Mouse (Mus musculus) erythroid progenitor cell, adult 5-6 weeks (primary cell): ENCODE measurements around the gene Srgn. TPM values are rescaled to one million over a fixed set of nuclear protein-coding genes. Genes with fewer than 3 reads are reported as not detected.

Experiments
- ATAC-seq: replicated peaks from 2 replicates; pipeline ENCODE4 v1.8.0; 2016; ENCODE audit warnings: moderate number of reproducible peaks, mild to moderate bottlenecking, moderate TSS enrichment, inconsistent platforms; ENCODE audit not compliant: poor library complexity, low FRiP score, severe bottlenecking
- total RNA-seq, 2 experiments: library from RNA; stranded (forward) in 1 of 2; stranded (reverse) in 1 of 2; fragments of 150-400 nt in 1 of 2; fragments of 186-747, 209-891 nt in 1 of 2; gene quantifications; 2 replicates each; pipeline versions ENCODE4 v1.2.3 to v1.2.4; 2015 to 2017; ENCODE audit warnings: low replicate concordance in 2 of 2

Gene Srgn
- total RNA-seq (2015; ENCODE audit: low replicate concordance) (532 and 556 TPM in 2 replicates), total RNA-seq (2017; ENCODE audit: low replicate concordance) (147 and 262 TPM in 2 replicates)

DNA sequence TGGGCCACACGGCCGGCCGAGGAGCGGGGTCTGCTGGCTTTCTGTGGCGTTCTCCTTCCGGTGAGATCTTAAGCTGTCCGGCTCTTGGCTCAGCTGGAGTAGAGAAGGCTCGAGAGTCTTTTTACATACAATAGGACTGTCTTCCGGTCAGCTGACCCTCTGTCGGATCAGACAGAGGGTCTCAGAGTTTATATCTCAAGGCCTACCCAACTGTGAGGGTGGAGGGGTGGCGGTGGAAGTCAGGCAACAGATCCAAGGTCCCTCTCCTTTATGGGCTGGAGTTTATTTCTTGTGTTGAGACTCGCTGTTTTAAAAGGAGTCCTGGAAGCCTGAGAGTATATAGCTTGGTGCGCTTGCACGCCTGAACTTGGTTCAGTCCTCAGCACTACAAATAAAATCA, at the start of gene Srgn:
TSS of gene Srgn (minus strand) at position 101 of the 400 bp plus-strand sequence.
- no peak for ATAC-seq

DNA sequence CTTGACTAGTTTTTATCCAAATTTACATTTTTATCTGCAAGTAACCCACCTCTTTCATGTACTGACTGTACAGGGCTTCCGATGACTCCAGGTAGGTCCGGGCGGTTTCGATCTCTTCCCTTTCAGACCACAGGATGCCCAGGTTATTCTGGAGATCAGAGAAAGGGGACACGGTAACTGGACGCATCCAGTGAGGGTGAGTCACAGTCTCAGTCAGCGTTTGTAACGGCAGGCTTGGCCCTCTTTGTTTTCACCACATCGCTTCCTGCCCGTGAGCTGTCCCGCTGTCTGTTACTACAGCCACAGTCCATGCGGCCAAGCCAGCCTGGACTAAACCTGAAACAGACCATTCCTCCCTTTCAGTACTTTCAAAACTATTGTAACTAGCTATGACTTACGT, 47.8 kb upstream of the Srgn start:
- no peak for ATAC-seq

DNA sequence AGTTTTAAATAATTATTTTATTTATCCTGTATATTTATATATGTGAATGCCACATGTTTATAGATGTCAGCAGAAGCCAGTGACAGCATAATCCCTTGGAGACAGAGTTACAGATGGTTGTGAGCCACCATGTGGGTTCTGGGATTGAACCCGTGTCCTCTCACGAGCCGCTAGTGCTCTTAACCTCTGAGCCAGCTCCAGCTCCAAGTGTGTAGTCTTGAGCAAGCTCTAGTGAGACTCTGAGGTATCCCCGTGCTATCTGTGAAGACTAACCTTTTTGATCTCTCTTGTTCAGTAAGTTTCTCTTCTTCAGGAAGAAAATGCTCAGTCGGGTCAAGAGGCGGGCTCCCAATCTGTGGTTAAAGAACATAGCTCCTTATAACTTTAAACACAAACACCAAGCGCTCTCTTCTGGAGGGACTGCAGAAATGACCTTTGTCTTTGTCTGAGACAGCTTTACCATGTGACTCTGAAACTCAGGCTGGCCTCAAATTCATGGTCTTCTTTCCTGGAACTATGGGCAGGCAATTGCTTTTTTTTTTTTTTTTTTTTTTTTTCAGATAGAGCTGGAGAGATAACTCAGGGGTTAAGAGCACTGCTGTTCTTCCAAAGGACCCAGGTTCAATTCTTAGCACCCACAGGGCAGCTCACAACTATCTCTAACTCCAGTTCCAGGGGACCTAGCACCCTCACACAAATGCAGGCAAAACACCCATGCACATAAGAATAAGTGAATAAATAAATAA, 43.0 kb upstream of the Srgn start:
- ATAC-seq: no peak

DNA sequence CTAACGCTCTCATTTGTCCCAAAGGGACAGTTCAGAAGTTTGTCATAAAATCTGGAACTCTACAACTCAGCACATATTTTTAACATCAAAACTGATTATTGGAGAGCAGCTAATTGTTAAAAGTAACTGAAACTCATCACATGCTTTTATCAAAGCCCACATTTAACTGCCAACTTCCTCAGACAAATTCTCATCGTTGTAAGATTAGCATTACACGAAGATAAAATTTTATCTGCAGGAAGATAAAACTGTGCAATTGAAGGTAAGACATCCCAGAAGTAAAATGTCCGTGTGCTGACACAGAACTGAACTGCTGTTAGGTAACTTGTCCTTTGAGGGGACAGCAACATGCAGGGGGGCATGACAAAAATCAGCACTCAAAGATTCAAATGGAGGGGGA, 41.6 kb upstream of the Srgn start:
- no peak for ATAC-seq

DNA sequence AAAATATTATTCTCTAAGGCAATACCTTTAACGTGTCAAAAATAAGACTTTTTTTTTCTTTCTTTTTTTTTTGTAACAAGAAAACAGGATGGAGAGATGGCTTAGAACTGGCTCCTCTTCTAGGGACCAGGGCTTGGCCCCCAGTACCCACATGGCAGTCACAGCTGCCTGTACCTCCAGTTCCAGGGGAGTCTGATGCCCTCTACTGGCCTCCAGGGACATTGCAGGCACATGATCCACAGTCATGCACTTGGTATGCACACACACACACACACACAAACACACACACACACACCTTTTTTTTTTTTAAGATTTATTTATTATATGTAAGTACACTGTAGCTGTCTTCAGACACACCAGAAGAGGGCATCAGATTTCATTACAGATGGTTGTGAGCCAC, 30.5 kb upstream of the Srgn start:
- ATAC-seq: peak; percentile 72

DNA sequence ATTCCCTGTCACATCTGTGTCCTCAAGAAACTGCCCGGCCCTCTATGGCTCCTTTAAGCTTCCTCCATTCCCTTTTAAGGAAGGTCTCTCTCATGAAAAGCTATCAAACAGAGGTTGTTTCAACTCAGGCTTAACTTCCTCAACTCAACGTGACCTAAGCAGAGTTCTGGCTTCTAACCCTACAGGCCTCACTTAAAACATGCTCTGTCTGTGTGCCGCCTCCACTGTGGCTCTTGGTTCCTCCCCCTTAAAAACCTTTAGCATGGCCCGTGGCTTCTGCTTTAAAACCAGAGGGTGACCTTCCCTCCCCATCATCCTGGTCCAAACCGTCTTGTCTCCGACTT, 29.3 kb upstream of the Srgn start:
- ATAC-seq: no peak

DNA sequence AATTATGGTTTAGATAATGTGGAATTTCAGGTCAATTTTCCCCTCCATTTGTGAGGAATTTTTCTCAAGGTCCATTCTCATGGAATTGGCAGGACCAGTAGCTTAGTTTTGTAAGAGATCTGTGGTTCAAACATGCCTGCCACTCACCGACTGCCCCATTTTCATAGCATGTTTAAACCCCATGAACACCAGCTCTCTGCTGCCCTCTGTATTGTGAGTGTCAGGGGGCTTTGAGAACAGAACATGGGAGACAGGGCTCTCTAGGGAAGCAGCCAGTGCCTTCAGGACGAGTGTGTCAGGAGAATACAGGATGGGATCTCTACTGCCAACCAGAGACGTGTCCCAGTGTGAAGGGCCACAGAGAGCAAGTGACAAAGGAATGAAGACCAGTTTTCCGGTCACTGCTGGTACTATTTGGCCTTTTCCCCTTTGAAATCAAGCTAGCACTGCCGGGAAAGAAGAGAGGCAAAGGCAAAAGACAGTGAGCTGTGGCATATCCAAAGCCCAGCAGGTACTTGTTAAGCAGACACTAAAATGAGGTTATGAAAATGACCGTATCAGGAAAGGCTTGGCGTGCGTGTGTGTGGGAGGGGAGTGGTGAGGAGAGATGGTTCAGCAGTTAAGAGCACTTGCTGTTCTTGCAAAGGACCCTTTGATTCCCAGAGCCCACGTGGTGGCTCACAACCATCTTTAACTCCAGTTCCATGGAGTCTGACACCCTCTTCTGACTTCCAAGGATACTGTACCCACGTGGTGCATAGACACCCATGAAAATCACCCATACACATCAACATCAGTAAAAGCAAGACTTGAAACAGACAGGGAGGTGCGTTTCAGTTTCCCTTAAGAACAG, 28.7 kb upstream of the Srgn start:
- no peak for ATAC-seq

DNA sequence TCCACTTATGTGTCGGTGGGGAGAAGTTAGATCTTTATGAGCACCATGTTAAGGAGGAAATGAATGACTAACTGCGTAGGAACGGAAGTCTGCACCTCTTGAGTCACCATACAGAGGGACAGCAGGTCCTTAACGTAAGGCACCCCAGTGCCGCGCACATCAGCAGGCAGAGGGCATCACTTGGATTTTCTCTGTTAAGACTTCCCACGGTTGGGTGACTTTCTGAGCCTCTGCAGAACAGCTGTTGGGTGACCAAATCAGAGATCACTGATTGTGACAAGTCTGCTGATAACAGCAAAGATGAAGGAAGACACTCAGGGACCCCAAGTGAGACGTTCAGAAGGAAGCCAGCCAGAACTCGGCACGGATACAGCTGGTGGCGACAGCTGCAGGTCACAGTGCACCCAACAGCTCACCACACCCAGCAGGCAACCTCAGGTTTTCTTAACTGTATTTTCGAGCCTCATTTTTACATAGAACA, 26.4 kb upstream of the Srgn start:
- ATAC-seq: no peak

DNA sequence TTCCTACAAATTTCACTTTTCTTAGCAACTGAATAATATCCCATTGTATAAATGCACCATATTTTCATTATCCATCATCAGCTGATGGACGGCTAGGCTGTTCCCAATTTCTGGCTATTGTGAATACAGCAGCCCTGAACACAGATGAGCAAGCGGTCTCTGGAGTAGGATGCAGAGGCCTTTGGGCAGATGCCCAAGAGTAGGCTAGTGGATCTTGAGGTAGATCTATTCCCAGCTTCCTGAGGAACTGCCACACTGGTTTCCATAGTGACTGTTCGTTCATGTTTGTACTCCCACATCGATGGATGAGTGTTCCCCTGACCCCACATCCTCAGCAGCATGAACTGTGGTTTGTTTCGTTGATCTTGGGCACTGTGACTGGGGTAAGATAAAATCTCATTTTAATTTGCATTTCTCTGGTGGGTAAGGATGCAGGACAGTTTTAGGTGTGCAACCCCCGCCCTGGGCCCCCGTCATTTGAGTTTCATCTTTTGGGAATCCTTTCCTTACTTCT, 23.6 kb upstream of the Srgn start:
- no peak for ATAC-seq

DNA sequence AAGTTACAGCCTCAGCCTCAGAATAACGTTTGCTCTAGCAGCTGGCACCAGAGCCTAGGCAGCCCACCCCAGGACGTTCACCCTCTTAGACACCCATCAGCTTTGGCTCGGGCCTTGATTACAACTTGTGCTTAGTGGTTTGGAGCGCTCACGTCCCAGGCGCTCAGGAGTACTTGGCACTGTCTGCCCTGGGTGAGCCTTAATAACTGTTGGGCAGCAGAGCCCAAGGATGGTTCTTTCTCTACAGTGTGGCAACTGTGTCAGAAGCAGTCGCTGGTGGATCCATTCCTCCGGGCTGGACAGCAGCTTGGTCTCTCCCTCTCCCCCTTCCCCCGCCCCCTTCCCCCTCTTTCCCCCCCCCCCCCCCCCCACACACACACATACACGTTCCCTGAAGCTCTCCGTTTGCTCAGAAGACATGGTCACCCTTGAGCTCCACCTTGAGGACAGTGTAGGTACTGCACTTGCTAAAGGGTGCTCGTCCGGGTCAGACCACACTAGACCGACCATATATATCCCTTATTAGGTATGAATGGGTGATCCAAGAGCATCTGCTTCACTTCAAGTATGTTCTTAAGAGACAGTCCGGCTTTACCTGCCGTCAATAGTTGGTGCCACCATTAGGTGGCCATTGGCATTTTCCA, 22.4 kb upstream of the Srgn start:
- peak; percentile 86 for ATAC-seq

DNA sequence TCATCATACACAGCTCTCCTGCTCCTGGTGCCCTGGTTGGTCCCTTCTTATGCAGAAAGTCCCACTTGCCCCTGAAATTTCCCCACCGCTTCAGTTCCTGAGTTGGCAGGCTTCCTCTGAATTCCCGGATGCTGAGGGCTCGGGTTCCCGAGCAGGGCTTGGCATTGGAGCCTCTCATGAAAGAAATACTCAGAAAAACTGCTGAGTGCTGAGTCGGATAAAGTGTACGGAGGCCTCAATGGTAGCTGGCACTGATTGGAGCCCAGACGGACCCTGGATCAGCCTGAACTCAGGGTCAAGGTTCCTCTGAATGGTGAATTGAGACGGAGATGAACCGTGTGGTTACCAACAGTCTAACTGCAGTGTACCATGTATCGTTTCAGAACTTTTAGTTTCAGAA, 19.2 kb upstream of the Srgn start:
- no peak for ATAC-seq

DNA sequence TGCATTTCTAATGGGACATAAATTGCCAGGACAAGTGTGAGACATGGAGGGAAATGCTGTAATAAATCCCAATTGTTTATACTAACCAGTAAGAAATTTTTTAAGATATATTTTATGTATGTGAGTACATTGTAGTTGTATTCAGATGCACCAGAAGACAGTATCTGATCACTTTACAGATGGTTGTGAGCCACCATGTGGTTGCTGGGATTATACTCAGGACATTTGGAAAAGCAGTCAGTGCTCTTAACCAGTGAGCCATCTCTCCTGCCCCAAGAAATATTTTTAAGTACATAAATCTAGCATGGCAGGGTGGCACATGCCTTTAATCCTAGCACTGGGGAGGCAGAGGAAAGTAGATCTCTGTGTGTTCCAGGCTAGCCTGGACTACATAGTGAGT, 18.5 kb upstream of the Srgn start:
- ATAC-seq: no peak

DNA sequence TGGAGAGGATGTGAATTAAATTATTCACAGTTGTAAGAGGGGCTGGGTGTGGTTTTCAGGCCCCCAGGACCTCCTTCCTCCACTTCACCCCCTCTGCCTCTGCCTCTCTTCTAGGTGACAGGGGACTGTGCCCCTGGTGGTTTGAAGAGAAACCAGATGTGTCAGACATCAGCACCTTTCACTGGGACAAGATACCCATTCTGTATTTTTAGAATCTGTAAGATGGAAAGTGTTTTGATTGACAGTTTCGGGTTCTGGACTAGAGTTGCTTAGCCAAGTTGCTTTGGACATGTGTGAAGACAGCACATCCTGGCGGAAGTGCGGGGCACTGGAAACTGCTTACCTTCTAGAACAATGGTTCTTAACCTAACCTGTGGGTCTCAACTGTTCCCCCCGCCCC, 17.1 kb upstream of the Srgn start:
- no peak for ATAC-seq

DNA sequence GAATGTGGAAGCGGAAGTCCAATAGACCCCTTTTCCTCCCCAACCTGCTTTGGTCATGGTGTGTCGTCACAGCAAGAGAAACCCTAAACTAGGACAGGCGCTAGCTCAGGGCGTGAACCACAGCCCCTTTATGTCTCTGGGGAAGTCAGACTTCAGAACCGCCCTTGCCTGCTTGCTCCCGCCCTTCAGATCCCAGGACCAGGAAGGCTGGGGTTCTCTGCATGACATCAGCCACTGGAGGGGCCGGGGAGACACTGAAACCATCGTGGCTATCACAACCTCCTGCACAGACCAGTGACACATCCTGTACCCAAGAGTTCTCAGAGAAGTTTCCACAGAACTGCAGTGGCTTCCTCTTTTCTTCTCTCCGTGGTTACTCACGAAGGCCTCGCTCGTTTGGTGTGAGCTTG, 16.2 kb upstream of the Srgn start:
- no peak for ATAC-seq

DNA sequence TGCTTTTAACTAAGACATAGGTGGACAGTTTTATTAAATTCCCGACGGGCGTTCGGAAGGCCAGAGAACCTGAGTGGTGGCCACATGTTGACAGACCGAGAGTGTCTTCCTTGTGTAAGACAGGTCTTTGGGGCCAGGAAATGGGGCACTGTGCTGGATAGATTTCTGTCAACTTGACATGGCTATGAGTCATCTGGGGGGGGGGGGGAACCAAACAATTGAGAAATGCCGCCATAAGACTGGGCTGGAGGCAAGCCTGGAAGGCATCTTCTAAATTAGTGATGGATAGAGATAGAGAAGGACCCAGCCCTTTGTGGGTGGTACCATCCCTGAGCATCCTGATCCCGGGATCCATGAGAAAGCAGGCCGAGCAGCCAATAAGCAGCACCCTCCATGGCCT, 15.7 kb upstream of the Srgn start:
- no peak for ATAC-seq

DNA sequence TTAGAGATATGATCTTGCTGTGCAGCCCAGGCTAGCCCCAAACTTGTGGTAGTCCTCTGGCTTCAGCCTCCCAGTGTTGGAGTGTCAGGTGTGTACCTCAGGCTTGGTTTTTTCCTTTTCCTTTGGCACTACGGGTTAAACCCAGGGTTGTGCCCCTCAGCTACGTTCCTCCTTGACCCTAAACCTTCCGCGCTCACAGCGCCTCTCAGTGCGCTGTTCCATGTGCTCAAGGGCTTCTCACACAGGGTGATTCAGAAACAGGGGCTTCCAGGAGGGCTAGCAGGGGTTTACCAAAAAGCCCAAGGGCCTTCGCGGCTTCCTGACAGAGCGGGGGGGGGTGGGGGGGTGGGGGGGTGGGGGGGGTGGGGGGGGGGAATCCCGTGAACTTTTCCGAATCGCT, 15.3 kb upstream of the Srgn start:
- no peak for ATAC-seq

DNA sequence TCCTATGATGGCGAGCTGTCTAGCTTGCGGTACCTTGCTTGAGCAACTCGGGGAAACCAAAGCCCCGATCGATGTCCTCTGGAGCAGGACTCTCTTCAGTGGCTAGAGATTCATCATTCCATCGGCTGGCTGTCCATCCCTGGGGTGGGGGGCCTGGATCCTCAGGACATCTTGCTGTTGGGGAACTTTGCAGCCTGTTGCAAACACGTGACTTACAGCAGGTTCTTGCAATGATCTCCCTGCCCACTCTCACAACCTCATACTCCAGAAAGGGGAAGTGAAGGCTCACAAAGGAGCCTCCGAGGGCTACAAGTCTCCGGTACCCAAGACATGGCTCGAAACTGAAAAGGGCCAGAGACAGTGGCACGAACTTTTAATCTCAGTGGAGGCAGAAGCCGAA, 14.2 kb upstream of the Srgn start:
- no peak for ATAC-seq

DNA sequence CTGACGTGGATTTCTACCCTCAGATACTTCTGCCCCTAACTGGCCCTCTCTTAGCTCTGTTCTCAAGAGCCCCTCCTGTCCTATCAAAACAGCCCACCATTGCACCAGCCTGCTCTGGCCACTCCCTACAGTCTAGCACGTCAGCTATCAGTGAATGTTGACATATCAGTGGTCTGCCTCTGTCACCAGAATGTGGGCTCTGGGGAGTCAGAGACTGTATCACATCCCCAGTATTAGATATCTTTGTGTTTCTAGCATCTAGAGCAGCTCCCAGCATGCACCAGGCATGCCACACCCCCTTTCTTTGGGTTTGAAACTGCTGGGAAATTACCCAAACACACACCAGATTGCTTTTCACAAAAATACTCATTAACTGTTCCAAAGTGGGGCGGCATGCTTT, 13.5 kb upstream of the Srgn start:
- ATAC-seq: no peak

DNA sequence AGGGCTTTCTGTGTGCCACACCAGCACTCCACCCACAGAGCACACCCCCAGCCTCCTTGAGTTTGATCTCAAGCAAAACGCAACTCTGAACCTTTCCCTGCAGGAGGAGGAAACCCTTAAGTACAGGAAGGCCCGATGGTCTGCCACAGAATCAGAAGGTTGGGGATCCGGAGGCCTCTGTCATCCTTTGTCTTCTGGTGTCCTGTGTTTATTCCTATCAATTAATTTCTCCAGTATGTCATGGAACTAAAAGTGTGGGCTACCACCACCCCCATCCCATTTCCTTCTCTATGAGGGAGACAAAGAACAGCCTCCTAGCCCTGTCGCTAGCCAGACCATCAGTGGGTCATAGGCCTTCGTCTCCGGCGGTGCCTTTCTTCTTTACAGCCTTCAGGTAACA, 7.3 kb upstream of the Srgn start:
- ATAC-seq: no peak

DNA sequence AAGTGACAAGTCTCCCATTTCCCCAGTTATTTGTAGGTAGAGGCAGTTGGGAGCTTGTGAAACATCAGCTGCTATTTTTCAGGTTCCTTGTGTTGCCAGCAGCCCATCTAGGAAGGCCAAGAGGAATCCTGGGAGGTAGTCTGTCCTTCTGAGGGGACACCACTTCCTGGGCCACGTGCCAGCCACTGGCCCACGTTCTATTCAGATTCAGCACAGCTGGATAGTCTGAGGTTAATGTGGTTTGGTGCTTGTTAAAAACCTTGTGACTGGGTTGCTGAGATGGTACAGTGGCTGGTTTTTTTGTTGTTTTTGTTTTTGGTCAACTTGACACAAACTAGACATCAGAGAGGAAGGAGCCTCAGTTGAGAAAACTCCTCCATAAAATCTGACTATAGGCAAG, 5.6 kb upstream of the Srgn start:
- ATAC-seq: no peak

DNA sequence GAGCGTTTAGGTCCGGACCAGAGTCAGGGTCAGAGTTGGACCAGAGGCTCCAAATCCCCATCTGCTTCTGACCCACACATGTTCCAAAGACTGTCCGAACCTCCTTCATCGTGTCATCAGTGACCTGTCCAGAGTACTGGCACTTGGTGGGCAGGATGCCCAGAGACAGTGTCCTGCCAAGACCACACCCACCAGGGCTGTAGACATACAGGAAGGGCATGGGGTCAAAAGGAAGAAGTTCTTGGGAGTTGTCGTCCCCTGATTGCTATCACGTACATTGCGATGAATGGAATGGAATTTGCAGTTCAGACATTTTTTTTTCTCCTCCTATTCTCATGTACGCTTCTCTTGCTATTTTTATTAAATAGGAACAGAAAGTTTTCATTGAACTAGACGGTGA, 2.9 kb upstream of the Srgn start:
- ATAC-seq: no peak
